Mouse (Mus musculus): ENCODE data around the gene Fam129b. TPM values are rescaled to one million over a fixed set of nuclear protein-coding genes. Genes with fewer than 3 reads are reported as not detected.

Gene Fam129b
- polyA plus RNA-seq, 1 experiment from 2014 or later = 39.0 TPM

GRCm38 (mm10) chr2:32926330-32927075 is 50.6 kb downstream of the Fam129b start:
- Histone ChIP-seq H3K27me3 (replicated peaks; ENCODE audit: control insufficient read depth, insufficient read depth, low read length) (no peaks in the 10 kb centered on the region), H3K9me3 (ENCODE audit: control insufficient read depth, low read length) (no peaks in the 10 kb centered on the region), H3K27ac (replicated peaks; ENCODE audit: low read depth, low read length) (no peak overlapping the region), H3K4me2 (ENCODE audit: low read depth, low read length) (no peak overlapping the region), H3K4me3 (ENCODE audit: low read depth, low read length) (no peak overlapping the region), H3K9ac (ENCODE audit: low read depth, low read length) (no peak overlapping the region), H3K36me3 (ENCODE audit: control insufficient read depth, insufficient read depth, low read length) (peaks cover 66% of the 10 kb centered on the region), H3K4me1 (ENCODE audit: control insufficient read depth, insufficient read depth, low read length) (no peaks in the 10 kb centered on the region)
- DNase-seq (ENCODE audit: low spot score) = no peak
- no peak for ATAC-seq (ENCODE audit: low read depth)
- 90% methylated on average over 11 of the region's 12 CpGs for WGBS

- no peak for DNase-seq (ENCODE audit: low spot score)
- Histone ChIP-seq H3K27me3 (replicated peaks; ENCODE audit: control insufficient read depth, insufficient read depth, low read length) (no peaks in the 10 kb centered on the region), H3K36me3 (ENCODE audit: control insufficient read depth, insufficient read depth, low read length) (peaks cover 54% of the 10 kb centered on the region), H3K27ac (replicated peaks; ENCODE audit: low read depth, low read length) (no peak overlapping the region), H3K9me3 (ENCODE audit: control insufficient read depth, low read length) (no peaks in the 10 kb centered on the region), H3K4me3 (ENCODE audit: low read depth, low read length) (no peak overlapping the region), H3K4me1 (ENCODE audit: control insufficient read depth, insufficient read depth, low read length) (no peaks in the 10 kb centered on the region), H3K9ac (ENCODE audit: low read depth, low read length) (no peak overlapping the region), H3K4me2 (ENCODE audit: low read depth, low read length) (no peak overlapping the region)
- no peak for ATAC-seq (ENCODE audit: low read depth)
- 68% methylated on average over 15 of the region's 15 CpGs for WGBS
Observed at GRCm38 (mm10) chr2:32927624-32928234, 51.8 kb downstream of the Fam129b start.

GRCm38 (mm10) chr2:32928235-32928946 is 52.5 kb downstream of the Fam129b start:
- Histone ChIP-seq H3K4me1 (ENCODE audit: control insufficient read depth, insufficient read depth, low read length) (no peaks in the 10 kb centered on the region), H3K9me3 (ENCODE audit: control insufficient read depth, low read length) (no peaks in the 10 kb centered on the region), H3K27me3 (replicated peaks; ENCODE audit: control insufficient read depth, insufficient read depth, low read length) (no peaks in the 10 kb centered on the region), H3K4me3 (ENCODE audit: low read depth, low read length) (no peak overlapping the region), H3K36me3 (ENCODE audit: control insufficient read depth, insufficient read depth, low read length) (peaks cover 53% of the 10 kb centered on the region), H3K27ac (replicated peaks; ENCODE audit: low read depth, low read length) (no peak overlapping the region), H3K9ac (ENCODE audit: low read depth, low read length) (no peak overlapping the region), H3K4me2 (ENCODE audit: low read depth, low read length) (no peak overlapping the region)
- peak; percentile 59 for DNase-seq (ENCODE audit: low spot score)
- 33% methylated on average over 10 of the region's 10 CpGs for WGBS
- peak; percentile 54; the same call in 1 of the 2 replicates for ATAC-seq (ENCODE audit: low read depth)

GRCm38 (mm10) chr2:32928947-32929829 is 53.3 kb downstream of the Fam129b start:
- no peak for DNase-seq (ENCODE audit: low spot score)
- Histone ChIP-seq H3K27ac (replicated peaks; ENCODE audit: low read depth, low read length) (no peak overlapping the region), H3K27me3 (replicated peaks; ENCODE audit: control insufficient read depth, insufficient read depth, low read length) (no peaks in the 10 kb centered on the region), H3K4me1 (ENCODE audit: control insufficient read depth, insufficient read depth, low read length) (no peaks in the 10 kb centered on the region), H3K9ac (ENCODE audit: low read depth, low read length) (no peak overlapping the region), H3K4me2 (ENCODE audit: low read depth, low read length) (no peak overlapping the region), H3K9me3 (ENCODE audit: control insufficient read depth, low read length) (no peaks in the 10 kb centered on the region), H3K36me3 (ENCODE audit: control insufficient read depth, insufficient read depth, low read length) (peaks cover 45% of the 10 kb centered on the region; the same call in 1 of the 2 replicates), H3K4me3 (ENCODE audit: low read depth, low read length) (no peak overlapping the region)
- no peak for ATAC-seq (ENCODE audit: low read depth)
- 86% methylated on average over 19 of the region's 19 CpGs for WGBS

- DNase-seq (ENCODE audit: low spot score) (no peak), ATAC-seq (ENCODE audit: low read depth) (no peak)
- WGBS = 77% methylated on average over 7 of the region's 7 CpGs
- Histone ChIP-seq H3K4me1 (ENCODE audit: control insufficient read depth, insufficient read depth, low read length) (no peaks in the 10 kb centered on the region), H3K4me2 (ENCODE audit: low read depth, low read length) (no peak overlapping the region), H3K27me3 (replicated peaks; ENCODE audit: control insufficient read depth, insufficient read depth, low read length) (no peaks in the 10 kb centered on the region), H3K9me3 (ENCODE audit: control insufficient read depth, low read length) (no peaks in the 10 kb centered on the region), H3K9ac (ENCODE audit: low read depth, low read length) (no peak overlapping the region), H3K4me3 (ENCODE audit: low read depth, low read length) (no peak overlapping the region), H3K27ac (replicated peaks; ENCODE audit: low read depth, low read length) (no peak overlapping the region), H3K36me3 (ENCODE audit: control insufficient read depth, insufficient read depth, low read length) (peaks cover 45% of the 10 kb centered on the region; the same call in 1 of the 2 replicates)
Observed at GRCm38 (mm10) chr2:32931730-32932129, 55.8 kb downstream of the Fam129b start.

- no peak for DNase-seq (ENCODE audit: low spot score)
- no peaks in the 10 kb centered on the region for H3K9me3 ChIP-seq (ENCODE audit: control insufficient read depth, low read length)
- ATAC-seq (ENCODE audit: low read depth) = no peak
- WGBS = 86% methylated on average over 5 of the region's 5 CpGs
- H3K4me3 ChIP-seq (ENCODE audit: low read depth, low read length) = no peak overlapping the region
- no peak overlapping the region for H3K27ac ChIP-seq (replicated peaks; ENCODE audit: low read depth, low read length)
- no peaks in the 10 kb centered on the region for H3K27me3 ChIP-seq (replicated peaks; ENCODE audit: control insufficient read depth, insufficient read depth, low read length)
- peaks cover 63% of the 10 kb centered on the region for H3K36me3 ChIP-seq (ENCODE audit: control insufficient read depth, insufficient read depth, low read length)
- no peaks in the 10 kb centered on the region for H3K4me1 ChIP-seq (ENCODE audit: control insufficient read depth, insufficient read depth, low read length)
- no peak overlapping the region for H3K9ac ChIP-seq (ENCODE audit: low read depth, low read length)
- no peak overlapping the region for H3K4me2 ChIP-seq (ENCODE audit: low read depth, low read length)
Observed at GRCm38 (mm10) chr2:32938741-32939140, 62.8 kb downstream of the Fam129b start.

- no peak overlapping the region for H3K9ac ChIP-seq (ENCODE audit: low read depth, low read length)
- H3K27me3 ChIP-seq (replicated peaks; ENCODE audit: control insufficient read depth, insufficient read depth, low read length) = no peaks in the 10 kb centered on the region
- WGBS = 68% methylated on average over 5 of the region's 5 CpGs
- peaks cover 69% of the 10 kb centered on the region for H3K36me3 ChIP-seq (ENCODE audit: control insufficient read depth, insufficient read depth, low read length)
- ATAC-seq (ENCODE audit: low read depth) (no peak), DNase-seq (ENCODE audit: low spot score) (peak; percentile 42)
- no peak overlapping the region for H3K4me2 ChIP-seq (ENCODE audit: low read depth, low read length)
- no peak overlapping the region for H3K4me3 ChIP-seq (ENCODE audit: low read depth, low read length)
- H3K4me1 ChIP-seq (ENCODE audit: control insufficient read depth, insufficient read depth, low read length) = no peaks in the 10 kb centered on the region
- H3K9me3 ChIP-seq (ENCODE audit: control insufficient read depth, low read length) = no peaks in the 10 kb centered on the region
- H3K27ac ChIP-seq (replicated peaks; ENCODE audit: low read depth, low read length) = no peak overlapping the region
Observed at GRCm38 (mm10) chr2:32939418-32939817, 63.5 kb downstream of the Fam129b start.

GRCm38 (mm10) chr2:32940483-32940882 is 64.6 kb downstream of the Fam129b start:
- no peak overlapping the region for H3K27ac ChIP-seq (replicated peaks; ENCODE audit: low read depth, low read length)
- no peak overlapping the region for H3K4me2 ChIP-seq (ENCODE audit: low read depth, low read length)
- 90% methylated on average over 4 of the region's 4 CpGs for WGBS
- ATAC-seq (ENCODE audit: low read depth) = no peak
- no peaks in the 10 kb centered on the region for H3K9me3 ChIP-seq (ENCODE audit: control insufficient read depth, low read length)
- no peak overlapping the region for H3K4me3 ChIP-seq (ENCODE audit: low read depth, low read length)
- no peaks in the 10 kb centered on the region for H3K27me3 ChIP-seq (replicated peaks; ENCODE audit: control insufficient read depth, insufficient read depth, low read length)
- peaks cover 70% of the 10 kb centered on the region for H3K36me3 ChIP-seq (ENCODE audit: control insufficient read depth, insufficient read depth, low read length)
- H3K9ac ChIP-seq (ENCODE audit: low read depth, low read length) = no peak overlapping the region
- DNase-seq (ENCODE audit: low spot score) = no peak
- no peaks in the 10 kb centered on the region for H3K4me1 ChIP-seq (ENCODE audit: control insufficient read depth, insufficient read depth, low read length)
